Mouse (Mus musculus) right cerebral cortex, postnatal 4 days (tissue): ENCODE measurements at regions not wholly inside any gene's neighbourhood (a gene's known extent, or its start where the extent isn't known, plus 50 kb on each side); places are given as distances from the start of the nearest gene placed in this dataset.

Source experiments
- DNase-seq: peaks from one replicate; pipeline ENCODE4 v3.0.0-alpha.2; 2022

DNA sequence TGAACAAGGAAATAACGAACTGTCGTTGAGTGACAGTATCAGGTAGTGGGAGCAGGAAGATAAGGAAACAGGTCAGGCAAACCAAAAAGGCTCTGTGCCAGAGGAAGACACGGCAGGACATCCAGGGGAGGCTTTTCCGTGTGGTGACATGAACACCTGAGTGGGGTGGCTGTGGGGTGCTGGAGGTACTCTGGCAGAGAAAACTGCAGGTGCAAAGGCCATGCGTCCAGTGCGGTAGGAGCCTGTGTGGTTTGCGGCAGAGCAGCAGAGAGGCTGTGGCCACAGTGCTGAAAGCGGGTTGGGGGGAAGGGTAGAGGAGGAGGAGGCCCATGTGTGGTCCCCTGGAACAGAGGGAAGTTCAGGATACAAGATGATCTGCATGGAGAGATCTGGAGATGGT lies 153.3 kb downstream of the Chst1 start:
- no peak for DNase-seq

DNA sequence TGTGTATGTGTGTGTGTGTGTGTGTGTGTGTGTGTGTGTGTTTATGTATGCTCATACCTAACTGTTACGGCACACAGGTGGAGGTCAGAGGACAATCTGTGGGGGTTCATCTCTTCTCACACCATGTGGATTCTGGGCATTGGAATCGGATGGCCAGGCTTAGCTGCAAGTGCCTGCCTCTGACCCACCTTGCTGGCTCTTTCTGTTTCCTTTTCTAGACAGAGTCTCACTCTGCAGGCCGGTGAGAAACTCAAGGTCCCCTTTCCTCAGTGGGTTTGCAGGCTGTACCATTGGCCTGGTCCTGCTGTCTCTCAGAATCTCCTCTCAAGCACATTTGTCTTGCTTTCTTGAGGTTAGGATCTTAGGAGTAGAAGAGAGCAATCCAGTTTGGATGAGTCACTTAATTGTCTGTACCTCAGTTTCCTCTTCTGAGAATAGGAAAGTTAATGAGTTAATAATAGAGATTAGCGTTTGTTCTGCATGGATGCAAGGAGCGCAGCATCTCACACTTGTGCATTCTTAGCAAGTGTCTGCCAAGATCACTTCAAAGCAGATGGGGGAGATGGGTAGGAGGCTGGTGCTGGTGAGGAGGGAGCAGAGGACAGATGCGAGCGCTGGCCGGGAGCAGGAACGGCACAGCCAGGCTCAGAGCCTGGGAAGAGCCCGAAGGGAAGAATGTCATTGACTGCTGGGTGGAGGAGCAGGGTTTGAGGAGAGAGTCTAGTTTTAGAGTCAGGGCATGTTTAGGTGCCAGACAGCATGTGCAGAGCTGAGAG lies 155.2 kb downstream of the Chst1 start:
- no peak for DNase-seq

DNA sequence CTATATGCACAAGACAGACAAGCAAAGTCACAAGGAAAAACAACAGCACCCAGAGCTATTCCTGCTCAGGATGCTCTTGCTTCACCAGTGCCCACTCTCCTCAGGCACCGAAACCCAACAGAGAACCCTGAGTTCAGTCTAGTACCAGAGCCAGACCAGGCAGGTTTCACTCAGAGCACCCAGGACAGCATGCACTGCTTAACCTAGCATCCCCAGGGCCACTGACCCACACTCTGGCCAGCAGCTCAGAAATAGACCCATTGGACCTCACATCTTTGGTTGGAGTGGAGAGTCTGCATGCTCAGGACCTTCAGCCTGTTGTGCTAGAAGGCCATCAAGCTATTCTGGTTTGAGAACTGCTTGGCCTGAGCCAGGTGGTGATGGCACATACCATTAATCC lies 157.0 kb downstream of the Chst1 start:
- no peak for DNase-seq

DNA sequence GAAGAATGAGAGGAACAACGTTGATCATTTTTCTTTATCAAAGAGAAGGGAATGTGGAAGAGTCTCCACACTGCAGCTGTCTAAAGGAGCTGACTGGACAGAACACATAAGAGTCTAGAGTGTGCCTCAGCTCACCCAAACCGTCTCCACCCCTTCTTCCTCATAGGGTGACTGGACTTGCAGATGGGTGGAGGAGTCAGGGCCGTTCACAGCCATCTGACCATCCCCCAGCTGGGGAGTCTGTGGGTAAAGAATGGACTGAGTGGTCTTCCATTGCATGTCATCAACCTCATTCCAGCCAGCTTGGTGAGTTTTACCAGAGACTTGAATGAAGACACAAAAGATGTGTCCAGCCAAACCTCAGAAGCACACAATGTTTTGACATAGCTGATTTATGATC lies 156.1 kb upstream of the Syt13 start:
- no peak for DNase-seq

DNA sequence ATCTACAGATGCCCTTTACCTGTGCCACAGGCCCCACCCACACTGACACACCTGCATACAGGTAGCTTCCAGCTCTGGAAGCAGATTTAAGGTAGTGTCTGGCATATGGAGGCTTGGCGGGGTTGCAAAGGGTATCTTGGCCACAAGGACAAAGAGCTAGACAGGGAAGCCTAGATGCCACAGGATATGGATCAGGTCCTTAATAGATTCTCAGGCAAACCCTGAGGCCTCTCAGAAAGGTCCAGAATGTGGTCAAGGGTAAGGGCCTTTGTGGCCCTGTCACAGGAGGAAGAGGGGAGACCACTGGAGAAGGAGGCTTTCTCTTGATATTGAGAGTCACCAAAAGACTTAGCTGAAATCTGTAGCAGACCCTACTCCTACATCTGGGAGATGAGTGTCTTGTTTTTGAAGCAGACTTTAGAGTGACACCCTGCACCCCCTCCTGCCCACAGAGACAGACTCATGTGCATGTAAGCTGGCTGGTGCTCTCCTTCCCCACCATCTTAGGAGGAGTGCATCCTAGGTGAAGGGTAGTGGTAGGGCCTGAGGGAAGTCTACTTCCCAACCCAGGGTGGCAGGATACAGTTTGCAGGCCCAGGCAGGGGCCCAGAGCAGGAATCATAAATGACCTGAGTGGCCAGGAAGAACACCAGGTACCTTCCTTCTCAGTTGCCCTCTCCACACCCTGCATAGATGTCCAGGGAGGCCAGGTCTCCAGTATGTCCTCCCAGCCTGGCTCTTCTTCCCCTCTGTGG lies 150.8 kb upstream of the Syt13 start:
- no peak for DNase-seq

DNA sequence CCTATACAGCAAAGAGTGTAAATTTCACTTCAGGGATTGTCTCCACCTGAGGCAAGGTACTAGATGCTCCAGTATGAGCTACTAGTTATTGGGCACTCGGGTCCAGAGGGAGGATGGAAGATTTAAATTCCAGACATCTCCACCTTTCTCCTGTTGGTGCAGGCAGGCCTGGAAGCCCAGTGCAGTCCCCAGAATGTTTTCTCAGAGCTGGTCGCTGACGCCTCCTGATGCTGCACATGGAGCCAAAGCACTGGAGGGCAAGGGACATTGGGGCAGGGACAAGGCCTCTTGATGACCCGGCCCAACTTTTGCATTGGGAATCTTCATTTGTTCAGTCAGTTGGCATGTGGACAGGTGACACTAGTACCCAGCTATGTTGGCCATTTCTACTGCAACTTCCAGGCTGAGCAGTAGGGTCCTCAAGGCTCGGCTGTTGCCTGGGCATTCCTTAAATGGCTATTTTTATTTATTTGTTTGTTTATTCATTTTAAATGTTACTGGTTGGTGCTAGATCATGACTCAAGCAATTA lies 147.4 kb upstream of the Syt13 start:
- DNase-seq: no peak

DNA sequence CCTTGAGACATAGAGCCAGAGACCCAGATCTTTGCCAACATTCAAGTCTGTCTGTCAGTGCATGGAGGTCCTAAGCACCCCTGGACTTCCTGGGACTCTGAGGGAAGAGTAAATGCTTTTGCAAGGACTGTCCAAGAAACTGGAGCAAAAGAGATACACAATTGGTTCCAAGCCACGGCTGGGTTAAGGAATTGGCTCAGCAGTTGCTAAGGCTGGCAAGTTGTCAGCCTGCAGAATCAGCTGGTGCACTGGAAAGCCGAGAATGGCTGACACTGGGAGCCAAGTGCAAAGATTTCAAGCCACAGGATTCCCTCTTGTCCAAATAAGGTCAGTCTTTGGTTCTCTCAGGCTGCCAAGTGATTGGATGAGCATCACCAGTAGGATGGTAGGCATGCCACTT lies 146.8 kb upstream of the Syt13 start:
- peak; percentile 30 for DNase-seq

DNA sequence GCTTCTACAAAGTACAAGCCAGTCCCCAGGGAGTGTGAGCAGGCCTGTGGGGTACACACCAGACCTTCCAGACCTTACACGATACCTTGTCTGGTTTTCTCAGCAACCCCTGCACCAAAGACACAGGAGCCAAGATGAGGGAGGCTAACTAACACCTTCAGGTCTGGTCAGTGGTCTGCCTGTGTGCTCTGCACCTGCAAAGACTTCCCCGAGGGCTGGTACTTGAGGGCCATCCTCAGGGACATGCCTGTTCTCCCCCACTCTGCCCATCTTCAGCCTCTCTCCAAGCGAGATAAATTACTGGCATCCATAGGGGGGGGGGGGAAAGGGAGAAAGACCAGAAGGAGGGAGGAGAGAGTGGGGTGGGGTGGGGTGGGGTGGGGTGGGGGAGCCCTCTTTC lies 145.8 kb upstream of the Syt13 start:
- no peak for DNase-seq

DNA sequence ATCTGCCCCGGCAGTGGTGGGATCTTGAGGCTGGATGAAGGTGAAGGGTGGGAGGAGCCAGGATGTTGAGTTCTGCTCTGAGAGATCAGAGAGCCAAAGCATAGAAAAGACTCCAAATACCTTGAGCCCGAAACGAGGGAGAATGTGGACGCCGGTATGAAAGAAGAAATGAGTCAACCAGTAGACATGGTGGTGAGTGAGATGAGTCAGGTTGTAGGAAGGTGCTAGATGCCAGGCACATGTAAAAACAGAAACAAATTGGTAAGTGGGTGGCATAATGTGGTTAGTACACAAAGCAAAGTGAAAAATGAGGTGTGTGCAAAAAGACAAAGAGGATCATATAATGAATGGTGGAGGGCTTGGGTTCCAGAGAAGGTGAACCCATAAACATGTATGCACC lies 144.8 kb upstream of the Syt13 start:
- DNase-seq: no peak

DNA sequence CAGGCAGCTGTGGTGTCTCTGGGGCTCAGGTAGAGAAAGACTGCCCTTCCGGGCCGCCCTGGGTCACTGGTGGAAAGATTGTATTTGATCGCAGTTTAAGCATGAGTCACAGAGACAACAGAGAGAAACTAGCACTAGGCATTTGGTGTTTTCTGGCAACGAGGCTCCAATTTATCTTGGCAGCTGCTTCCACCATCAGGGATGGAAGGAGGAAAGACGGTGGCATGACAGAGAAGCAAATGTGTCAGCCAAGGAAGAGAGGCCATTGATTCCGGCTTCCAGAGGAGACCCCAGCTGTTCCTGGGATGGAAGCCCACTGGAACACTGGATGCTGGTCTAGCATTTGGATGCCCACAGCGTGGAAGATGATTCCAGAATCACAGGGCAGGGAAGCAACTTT lies 142.3 kb upstream of the Syt13 start:
- DNase-seq: no peak

DNA sequence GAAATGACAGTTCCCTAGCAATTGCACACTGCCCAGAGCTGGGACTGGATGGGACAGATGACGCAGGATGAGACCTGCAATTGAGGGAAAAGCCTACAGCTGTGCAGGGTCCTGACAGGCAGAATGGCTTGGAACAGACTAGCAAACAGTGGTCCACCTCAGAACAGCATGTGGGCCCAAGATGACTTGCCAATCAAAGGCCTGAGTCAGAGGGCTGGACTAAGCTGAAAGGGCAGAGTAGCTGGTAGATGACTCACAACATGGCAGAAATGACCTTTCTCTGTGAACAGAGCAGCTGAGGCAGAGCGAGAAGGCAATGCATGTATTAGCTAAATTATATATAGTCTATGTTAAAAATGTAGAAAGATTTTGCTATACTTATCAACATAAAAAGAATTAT lies 138.4 kb upstream of the Syt13 start:
- no peak for DNase-seq

DNA sequence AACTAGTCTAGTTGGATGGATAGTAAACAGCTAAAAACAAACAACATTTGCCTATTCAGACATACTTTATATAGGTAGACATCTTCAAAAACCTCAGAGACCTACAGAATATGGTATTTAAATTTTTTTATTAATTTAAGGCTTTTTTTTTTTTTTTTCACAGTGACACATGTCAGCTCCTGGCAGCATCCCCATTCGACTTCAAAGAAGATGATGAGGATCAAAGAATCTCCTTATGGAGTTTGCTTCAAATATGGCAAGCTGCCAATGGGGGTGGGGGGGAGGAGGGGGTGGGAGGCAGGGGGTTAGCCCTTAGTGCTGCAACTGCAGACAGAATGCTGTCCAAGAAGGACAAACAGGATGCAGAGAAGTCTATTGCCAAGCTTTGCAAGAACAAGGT lies 135.8 kb upstream of the Syt13 start:
- DNase-seq: no peak

DNA sequence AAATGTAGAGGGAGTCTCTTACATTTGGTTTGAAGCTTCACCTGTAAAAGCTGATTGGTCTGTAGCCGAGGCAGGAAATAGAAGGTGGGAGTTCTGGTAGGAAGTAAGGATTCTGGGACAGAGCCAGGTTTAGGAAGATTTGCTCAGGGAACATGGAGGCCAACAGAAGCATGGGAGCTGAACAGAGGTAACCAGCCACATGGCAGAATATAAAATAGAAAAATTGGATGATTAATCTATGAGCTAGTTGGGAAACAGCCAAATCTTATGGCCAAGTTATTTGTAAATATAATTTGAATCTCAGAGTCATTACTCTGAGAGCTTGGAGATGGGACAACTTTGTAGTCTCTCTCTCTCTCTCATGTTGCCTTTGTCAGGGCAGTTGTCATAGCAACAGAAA lies 134.9 kb upstream of the Syt13 start:
- no peak for DNase-seq

DNA sequence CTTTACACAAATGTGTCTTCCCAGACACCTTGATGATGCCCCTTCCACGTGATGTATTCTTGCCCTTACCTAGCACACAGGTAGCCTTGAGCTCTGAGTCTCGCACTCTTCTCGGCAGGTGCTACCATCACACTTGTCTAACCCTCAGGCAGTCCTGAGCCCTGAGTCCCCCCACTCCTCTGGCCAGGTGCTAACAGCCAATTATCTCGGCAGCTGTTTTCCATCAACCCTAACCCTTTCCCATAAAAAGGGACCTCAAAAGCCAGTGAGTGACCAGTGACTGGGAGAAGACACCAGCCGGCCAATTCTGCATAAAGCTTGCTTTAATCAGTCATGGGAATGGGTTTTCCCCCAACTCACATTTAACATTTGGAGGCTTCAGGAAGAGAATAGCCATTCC lies 133.4 kb upstream of the Syt13 start:
- no peak for DNase-seq

DNA sequence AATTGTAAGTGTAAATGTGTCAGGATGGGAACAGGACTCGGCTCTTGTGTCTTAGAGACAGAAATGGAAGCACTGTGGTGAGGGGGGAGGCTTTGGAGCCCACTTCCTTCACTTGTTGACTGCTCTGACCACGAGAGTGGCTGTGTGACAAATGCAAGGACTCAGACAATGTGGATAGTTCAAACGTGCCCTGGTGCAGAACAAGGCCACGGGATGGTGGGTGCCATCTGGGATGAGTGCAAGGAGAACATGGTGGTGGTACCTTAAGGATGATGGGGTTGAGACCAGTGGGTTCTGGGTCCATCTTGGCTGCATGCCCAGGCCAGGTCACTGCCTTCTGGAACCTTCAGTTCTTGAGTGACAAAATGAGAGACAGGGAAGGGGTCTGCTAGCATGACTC lies 132.3 kb upstream of the Syt13 start:
- DNase-seq: no peak

DNA sequence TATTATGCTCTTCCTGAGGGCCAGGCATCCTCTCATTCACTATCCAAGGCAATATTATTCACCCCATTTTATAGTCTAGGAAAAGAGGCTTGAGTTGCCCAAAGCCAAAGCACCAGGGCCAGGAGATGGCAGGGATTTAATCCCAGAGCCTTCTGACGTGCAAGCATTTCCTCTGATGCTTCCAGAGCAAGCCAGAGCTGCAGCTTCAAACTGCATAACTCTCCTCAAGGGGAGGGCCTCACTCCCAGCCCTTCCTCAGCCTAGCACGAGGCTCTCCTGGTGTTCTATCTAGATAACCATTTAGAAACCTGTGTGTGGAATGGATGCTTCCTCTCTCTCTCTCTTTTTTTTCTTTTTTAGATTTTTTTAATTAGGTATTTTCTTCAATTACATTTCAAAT lies 130.0 kb upstream of the Syt13 start:
- DNase-seq: no peak

DNA sequence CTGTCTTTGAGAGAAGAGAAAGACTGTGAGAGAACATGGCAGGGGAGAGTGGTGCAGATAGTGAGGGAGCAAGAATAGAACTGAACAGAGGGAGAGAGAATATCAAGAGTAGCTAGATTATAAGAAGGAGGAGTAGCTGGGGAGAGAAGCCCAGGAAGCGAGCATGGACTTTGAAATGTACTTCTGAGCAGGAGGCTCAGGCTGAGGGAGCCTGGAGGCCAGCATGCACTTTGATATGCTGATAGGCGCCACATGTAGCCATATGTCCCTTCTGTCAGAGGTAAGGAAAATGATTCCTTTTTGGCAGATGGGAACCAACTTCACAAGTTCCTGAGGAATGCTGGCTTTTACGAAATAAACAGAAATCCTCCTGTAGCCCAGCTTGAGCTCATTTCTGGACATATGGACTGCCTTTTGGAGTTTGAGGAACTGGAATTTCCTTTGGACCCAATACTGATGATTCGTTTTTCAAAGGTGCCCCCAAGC lies 126.9 kb upstream of the Syt13 start:
- DNase-seq: no peak

DNA sequence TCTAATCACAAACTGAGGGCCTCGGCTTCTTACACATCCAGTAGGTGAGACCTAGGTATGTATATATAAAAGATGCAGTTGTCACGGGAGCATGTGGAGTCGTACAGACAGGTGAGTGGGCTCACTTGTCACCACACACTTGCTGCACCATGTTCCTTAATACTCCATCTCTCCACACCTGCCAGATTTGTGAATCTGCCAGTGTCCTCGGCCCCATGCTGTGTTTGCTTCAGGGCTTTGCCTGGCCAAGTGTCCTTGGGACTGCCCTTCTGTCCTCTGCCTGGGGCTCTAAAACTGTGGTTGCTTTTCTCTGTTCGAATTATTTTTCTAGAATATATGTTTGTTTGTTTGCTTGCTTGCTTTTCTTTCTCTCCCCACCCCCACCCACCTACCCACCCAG lies 126.0 kb upstream of the Syt13 start:
- DNase-seq: no peak

DNA sequence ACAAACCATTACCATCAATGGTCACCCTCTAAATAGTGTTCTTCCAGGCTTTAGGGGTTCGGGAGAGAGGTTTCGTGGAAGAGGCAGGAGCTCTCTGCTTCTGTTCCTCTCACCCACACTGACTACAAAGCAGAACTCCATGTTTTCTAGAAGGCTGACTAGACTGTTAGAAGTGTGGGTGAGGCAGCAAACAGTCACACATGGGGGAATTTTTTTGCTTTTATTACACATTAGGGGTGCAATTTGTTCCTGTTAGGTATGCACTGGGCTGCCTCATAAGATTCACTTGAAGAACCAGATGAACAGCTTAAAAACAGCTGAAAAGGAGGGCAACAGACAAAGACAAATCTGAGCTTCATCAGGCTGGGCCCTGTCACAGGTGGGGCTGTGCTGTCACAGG lies 124.5 kb upstream of the Syt13 start:
- no peak for DNase-seq

DNA sequence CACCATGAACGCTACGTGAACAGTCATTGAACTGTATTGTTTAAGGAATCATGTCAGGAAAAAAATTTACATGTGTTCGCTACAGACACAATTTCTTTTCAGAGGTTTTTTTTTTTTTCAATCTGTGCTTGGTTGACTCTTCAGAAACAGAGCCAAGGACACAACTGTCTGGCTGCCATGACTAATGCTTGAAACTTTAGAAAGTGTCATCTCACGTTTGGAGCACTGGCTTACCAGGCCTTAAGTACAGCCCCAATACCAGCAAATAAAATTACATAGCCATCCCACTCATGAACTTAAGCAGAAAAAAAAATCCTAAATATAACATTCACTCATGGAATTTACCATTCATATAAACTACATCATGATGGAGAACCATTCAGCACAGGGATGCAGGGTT lies 115.1 kb upstream of the Syt13 start:
- DNase-seq: no peak

DNA sequence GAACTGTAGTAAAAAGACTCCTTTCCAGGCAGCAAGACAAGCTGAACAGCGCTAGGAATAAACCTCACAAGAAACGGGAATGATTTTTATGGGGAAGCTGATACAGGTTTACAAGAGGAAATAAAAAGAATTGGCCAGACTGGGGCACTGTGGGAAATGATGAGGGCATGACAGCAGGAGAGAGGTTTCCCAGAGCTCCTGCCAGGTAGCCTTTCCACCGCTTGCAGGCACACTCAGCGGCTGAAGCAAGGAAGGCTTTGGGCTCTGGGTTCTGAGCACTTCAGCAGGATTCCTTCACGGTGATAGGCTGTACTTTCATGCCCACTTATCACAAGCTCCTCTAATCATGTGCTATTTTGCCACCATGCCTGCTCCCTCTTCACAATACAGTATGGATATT lies 114.2 kb upstream of the Syt13 start:
- no peak for DNase-seq

DNA sequence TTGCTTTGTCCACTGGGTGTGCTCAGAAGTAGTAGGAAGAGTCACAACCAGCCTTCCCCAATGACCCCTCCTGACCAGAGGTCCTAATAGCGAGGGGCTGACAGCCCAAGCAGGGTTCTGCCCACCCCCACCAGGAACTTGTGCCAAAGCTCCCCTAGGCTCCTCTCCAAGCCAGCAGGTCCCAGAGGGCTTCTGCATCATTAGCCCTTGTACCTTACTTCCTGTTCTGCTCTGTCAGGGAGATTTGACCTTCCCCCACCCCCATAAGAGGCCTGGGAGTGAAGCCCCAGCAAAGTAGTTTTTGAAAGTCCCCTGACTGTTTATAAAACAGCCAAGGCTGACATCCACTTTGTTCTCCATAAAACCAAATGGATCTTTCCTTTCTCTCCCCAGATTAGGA lies 110.0 kb upstream of the Syt13 start:
- DNase-seq: no peak

DNA sequence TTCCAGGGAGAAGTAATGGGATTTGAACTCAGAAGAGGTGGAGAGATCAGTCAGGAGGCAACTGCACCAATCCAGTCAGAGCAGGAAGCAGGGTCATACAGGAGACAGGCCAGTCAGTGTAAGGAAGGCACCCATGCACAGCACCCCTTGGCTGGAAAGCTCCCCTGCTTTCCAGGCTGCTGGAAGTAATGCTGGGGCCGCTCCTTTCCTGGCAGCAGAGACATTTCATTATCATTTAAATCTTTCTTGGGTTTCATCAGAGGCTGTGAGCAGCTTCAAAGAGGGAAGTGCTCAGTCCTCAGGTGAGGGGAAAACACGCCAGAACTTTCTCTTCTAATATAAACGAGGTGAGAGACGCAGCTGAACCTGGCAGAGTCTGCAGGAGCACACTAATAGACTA lies 109.1 kb upstream of the Syt13 start:
- DNase-seq: no peak

DNA sequence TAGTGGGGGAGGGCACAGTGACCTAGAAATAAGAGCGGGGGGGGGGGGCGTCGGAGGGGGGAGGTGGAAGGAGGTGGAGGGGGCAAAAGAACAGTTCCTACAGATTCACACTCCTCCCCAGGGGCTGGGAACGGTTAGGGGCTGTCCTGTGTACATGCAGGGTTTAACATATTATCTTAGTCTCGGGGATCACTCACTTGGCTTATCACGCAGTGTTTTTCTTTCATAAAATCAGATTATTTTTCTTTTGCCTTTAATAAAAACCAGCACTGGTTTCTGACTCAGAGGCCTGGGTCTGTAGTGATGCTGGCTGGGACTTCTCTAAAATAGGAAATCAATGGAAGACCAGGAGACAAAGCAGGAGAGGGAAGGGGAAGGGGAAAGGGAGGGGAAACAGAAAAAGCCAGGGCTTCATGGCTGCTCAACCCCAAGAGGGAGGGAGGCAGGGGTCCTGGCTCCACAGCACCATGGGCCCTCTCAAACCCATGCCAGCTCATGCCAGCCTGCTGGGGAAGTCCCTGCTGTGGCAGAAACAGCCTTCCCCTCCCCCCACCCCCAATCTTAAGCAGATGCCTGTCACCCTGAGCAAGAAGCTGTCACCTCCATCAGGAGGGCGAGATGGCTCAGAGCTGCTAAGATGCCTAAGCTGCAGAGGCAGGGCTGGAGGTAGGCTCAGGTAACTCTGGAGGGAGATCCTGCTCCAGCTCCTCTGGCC lies 108.3 kb upstream of the Syt13 start:
- DNase-seq: no peak
